Mouse (Mus musculus) 3134 (cell line): ENCODE data around the gene Pbld1.

Source experiments
- DNase-seq: peaks from one replicate; pipeline ENCODE4 v3.0.0-alpha.2; 2011; ENCODE audit warnings: low spot score; ENCODE audit not compliant: insufficient read length; ENCODE audit errors: extremely low read depth

The Pbld1 gene

GRCm38 (mm10) chr10:63092616-63093550, 32.9 kb downstream of the Pbld1 start:
- DNase-seq = no peak

DNA sequence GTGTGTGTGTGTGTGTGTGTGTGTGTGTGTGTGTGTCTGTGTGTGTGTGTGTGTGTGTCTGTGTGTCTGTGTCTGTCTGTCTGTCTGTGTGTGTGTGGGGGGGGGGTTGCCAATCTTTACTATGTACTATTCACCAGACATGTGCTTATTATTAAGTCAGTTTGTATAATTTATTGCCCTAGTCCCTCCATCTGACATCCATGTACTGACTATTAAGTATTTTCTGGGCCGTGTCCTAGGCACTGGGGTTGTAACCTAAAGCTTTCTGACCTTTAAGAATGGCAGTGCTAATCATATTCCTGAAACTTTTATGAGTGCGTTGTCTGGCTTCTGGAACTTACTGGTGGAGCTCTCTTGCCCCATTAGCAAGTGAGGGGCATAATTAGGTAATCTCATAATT, 36.8 kb downstream of the Pbld1 start:
- no peak for DNase-seq

DNA sequence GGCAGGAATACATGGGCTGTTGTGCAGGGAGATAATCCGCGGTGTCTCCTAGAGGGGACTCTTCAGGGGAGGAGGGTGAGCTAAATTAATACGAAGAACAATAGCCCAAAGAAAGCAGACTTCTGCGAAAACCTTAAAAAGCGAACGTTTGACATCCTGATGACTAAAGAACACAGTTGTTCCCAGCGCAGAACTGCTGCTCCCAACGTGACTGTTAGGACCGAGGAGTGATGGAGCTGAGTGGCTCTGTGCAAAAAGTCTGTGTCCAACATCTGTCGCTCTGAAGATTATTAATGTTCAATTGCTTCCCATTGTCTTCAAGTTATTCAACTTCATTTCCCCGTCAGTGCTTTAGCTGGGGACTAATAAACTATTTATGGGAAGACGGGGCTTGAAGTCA, 38.2 kb downstream of the Pbld1 start:
- no peak for DNase-seq

DNA sequence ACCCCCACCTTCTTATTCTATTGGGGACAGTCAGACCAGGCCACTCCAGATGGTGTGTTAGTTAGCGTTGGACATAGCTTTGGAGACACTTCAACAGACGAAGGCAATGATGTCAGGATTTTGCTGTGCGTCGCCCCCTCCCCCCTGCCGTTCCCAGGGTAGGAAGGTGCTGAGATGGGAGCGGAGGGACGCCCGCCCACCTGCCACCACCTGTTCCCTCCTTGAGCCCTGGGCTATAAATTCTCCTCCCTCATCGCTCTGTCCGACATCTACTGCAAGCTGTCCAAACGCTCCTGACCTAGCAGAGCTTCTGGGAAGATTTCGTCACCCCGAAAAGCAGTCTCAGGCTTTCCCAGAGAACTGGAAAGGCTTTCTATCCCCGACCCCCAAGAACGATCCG, 39.6 kb downstream of the Pbld1 start, which contains the start of gene Atoh7:
Gene Atoh7, plus strand, starts transcription at position 131 of the 400 bp plus-strand sequence.
- no peak for DNase-seq

DNA sequence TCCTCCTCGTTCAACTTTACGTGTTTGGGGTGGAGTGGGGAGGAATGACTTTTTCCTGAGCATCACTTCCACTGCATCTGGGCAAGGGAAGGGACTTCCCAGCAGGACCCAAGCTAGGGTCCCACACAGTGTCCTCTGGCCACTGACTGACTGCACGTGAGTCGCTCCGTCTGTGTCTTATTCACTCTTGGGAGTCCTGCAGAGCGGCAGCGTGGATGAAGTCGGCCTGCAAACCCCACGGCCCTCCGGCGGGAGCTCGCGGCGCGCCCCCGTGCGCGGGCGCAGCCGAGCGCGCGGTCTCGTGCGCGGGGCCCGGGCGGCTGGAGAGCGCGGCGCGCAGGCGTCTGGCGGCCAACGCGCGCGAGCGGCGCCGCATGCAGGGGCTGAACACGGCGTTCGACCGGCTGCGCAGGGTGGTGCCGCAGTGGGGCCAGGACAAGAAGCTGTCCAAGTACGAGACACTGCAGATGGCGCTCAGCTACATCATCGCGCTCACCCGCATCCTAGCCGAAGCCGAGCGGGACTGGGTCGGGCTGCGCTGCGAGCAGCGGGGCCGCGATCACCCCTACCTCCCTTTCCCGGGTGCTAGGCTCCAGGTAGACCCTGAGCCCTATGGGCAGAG, 40.1 kb downstream of the Pbld1 start:
- DNase-seq = no peak

DNA sequence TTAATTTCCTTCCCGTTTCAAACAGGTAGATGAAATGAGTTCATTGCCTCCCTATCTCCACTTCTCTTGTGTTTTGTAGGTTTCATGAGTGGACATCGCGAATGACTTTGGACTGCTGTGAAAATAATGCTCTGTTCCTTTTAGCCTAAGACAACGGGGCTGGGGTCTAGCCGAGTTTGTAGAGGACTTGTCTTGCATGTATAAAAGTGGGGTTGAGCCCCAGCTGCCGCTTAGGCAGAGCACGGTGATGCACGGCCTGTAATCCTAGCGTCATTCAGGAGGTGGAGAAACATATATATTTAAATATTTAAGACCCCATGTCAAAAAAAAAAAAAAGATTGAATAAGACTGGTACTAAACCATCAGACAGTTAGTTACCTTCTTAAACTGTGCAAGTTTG, 40.7 kb downstream of the Pbld1 start:
- DNase-seq = no peak

GRCm38 (mm10) chr10:63113027-63113604, 53.2 kb downstream of the Pbld1 start:
- no peak for DNase-seq

DNA sequence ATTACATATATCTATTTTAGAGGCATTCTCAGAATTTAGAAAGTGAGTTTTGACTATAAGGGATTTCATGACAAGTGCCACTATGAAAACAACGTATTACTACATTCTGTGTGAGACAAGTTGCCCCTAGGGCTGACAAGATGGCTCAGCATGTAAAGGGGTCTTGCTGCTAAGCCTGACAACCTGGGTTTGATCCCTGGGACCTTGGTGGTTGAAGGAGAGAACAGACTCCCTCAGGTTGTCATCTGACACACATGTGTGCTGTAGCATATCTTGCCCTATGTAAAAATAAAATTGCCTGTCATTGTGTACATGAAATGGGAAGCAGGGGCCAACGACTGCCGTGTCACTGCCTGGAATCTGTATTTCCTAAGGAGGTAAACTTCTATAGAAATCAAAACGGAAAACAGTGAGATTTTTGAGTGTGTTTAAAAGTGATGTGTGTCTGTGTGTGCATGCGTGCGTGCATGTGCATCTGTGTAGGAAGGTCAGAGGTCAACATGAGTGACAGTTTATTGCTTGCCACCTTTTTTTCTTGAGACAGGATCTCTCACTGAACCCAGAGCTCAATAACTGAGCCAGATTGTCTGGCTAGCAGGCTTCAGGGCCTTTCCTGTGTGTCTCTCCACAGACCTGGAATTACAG, 53.9 kb downstream of the Pbld1 start:
- DNase-seq = no peak

DNA sequence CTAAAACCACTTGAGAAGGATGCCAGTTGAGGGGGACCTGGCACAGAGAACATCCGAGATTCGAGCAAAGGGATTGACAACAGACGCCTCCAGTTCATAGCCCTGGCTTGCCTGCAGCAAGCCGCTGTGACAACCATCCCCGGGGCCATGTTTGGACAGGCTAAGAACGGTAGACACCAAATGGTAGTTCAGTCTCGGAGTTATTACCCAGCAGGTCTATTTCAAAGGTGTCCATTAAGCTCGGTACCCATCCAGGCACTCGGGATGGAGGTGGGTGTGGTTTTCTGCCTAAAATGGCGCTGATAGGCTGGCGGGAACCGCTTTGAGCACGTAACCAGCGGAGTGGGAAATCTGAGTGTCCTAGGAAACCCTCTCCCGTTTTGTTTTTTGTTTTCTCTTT, 55.9 kb downstream of the Pbld1 start:
- DNase-seq = no peak

- no peak for DNase-seq
Observed at GRCm38 (mm10) chr10:63116376-63116775, 56.4 kb downstream of the Pbld1 start.

- DNase-seq = no peak
Observed at GRCm38 (mm10) chr10:63117583-63117982, 57.6 kb downstream of the Pbld1 start.

GRCm38 (mm10) chr10:63119916-63120315, 60.0 kb downstream of the Pbld1 start:
- DNase-seq = no peak

DNA sequence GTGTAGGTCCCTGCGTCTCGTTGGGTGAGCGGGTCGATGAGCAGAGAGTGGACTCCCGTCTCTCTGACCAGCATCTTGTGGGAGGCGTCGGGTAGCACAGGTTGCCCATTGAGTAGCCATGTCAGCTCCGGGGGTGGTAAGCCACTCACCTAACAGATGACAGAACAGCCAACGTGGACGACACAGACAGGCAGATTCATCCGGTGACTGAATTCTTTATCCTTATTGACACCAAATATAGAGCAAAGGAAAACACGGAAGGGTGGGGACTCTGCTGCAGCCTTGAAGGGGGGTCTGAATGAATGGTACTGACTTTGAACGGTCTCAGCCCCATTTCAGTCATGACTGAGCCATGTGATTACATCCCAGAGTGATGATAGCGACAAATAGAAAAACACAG, 62.0 kb downstream of the Pbld1 start:
- DNase-seq = no peak

- DNase-seq = no peak
Observed at GRCm38 (mm10) chr10:63122516-63122915, 62.6 kb downstream of the Pbld1 start.

GRCm38 (mm10) chr10:63123141-63123540, 63.2 kb downstream of the Pbld1 start:
- DNase-seq = no peak

DNA sequence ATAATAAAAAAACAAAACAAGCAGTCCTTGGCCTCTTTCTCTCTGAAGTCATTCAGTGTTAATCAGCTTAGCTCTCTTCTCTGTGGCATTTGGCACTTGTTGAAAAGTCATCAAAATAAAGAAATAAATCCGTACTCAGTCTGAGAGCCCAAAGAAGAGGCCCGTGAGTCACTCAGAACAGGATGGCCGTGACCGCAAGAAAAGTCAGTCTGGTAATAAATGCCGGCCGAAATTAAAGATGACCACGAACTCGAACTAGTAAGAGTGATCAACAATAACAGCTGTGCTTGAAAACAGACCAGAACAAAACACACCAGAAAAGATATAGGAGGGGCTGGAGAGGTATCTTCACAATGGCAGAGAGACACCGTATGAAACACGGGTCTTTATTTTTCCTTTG, 64.1 kb downstream of the Pbld1 start:
- DNase-seq = peak; percentile 52

DNA sequence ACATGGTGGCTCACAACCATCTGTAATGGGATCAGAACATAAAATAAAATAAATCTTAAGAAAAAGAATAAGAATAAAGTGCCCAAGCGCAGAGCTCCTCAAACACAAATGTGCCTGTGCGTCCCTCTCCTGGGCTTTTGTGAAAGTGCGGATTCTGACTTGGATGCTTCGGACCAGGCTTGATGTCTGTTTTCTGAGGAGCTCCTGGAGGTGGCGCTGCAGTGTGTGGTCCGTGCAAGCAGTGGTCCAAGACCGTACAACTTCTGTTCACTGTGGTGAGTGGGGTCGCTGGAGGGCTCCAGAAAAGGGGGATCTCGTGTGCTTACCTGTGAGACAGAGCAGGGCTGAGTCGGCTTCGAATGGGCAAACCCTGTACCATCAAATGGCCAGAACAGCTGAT, 65.4 kb downstream of the Pbld1 start:
- no peak for DNase-seq

- DNase-seq = no peak
Observed at GRCm38 (mm10) chr10:63126116-63126515, 66.2 kb downstream of the Pbld1 start.

- no peak for DNase-seq
Observed at GRCm38 (mm10) chr10:63127156-63127555, 67.2 kb downstream of the Pbld1 start.
